Mouse (Mus musculus) neutrophil, adult 5-6 weeks (primary cell): ENCODE measurements at regions not wholly inside any gene's neighbourhood (a gene's known extent, or its start where the extent isn't known, plus 50 kb on each side); places are given as distances from the start of the nearest gene placed in this dataset.
A peak's percentile ranks its signal among the peaks of the same experiment; 100 is the strongest.

ENCODE experiments used
- ATAC-seq: fragments of 151-379, 151-347 bp; 2 replicates; pipeline ENCODE4 v1.8.0; 2017; ENCODE audit warnings: mild to moderate bottlenecking, moderate TSS enrichment; ENCODE audit not compliant: insufficient number of reproducible peaks, poor library complexity, low FRiP score, severe bottlenecking; ENCODE audit errors: extremely low read depth

DNA sequence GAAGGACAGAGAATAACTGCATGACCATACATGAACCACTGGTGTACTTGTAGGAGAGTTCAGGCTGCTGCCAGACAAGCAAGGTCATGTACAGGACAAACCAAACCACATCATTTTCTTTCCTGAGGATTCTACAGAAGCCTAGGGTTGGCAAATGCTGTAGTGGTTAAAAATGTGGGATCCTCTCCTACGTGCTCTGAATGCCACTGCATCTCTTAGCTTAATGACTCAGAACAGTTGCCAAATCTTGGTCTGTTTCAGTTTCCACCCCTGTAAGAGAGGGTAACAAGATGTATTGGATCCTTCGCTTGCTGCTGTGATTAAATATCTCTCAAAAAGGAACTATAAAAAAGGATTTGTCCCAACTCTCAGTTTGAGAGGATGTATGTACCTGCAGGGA lies 938.1 kb downstream of the 4930444P10Rik start:
- no peak for ATAC-seq

DNA sequence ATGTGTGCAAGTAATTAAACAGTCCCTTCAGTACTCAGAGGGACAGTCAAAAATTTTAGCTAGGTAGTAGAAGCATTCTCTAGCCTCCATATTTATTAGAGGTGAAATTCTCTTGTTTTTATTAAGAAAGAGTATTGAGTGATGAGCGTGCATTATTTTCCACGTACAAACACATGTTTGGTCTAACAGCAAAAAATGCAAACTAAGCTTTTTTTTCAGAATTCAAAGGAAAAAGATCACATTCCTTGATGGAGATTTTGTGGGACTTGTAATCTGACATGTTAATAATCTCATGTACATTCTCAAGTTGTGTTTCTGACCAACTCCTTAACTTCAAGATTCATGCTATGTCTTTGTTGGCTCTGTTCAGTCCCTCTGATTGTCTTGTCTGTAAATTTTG lies 939.2 kb downstream of the 4930444P10Rik start:
- ATAC-seq = no peak

DNA sequence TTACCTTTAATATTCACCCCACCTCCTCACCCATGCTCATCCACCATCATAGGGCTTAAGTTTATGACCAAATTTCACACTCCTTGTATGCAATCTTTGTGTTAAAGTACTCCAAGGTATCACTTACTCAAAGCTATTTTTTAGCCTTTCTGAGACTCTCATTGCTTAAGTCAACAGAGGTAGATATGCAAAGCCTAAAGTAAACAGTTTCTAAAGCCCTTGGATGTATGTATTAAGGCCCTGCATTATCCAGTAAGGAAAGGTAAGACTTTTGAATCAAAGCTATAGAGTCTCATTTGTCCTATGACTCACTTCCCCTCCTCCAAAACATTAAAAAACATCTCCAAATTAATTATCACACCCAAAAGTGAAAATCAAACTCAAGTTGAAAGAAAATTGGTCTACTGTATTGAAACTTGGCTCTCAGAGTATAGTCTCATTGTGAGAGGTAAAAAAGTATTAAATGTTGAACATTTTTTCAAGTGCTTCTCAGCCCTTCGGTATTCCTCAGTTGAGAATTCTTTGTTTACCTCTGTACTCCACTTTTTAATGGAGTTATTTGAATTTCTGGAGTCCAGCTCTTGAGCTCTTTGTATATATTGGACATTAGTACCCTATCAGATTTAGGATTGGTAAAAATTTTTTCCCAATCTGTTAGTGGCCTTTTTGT lies 949.1 kb downstream of the 4930444P10Rik start:
- ATAC-seq = no peak

DNA sequence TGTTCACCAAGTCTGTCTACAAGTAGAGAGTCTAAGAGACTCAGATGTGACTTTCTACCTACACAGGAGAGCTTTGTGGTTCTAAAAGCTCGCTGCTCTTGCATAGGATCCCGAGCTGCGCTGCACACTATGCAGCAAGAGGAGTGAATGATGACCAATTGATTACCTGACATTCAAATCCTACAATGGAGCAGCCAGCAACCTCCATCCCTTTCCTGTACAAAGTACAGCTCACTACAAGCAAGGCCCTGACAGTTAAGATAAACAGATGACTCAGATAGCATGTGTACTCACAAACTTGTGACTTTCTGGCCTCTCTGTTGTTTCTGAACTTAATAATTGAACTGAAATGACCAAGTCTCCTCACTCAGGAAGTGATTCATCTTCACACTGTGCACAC lies 974.7 kb downstream of the 4930444P10Rik start:
- ATAC-seq = no peak

DNA sequence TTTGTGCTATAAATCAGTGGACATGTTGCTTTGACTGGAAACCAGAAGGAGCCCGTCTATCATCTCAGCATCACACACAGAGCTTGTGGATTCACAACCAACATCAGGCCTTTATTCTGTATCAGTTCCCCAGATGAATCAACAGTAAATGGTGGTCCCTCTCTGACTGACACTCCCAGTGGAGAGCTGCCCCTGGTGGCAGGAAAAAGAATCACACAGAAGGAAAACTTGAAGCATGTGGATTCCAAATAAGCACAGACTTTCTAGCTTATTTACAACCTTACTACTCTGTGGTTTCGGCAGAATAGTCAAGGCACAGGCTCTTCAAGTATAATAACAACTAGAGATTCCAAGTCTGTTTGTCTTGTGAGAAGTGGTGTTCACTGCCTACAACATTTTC lies 981.7 kb downstream of the 4930444P10Rik start:
- no peak for ATAC-seq

DNA sequence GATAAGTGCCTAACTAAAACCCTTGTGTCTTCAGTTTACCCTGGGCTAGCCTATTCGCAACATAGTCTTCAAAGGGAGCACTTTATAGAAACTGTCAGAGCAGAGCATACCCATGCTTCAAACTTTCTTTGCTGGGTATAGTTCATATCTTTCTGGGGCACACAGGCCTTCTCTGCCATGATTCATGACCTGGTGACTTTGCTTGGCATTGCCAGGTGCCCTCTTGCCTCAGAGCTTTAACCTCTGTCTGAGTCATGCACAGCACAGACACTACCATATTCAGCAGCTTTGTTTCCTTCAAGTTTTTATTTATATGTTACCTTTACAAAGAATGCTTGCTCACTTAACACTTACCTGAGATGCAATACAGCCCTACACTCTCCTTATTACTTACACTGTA lies 1022.8 kb downstream of the 4930444P10Rik start:
- no peak for ATAC-seq

DNA sequence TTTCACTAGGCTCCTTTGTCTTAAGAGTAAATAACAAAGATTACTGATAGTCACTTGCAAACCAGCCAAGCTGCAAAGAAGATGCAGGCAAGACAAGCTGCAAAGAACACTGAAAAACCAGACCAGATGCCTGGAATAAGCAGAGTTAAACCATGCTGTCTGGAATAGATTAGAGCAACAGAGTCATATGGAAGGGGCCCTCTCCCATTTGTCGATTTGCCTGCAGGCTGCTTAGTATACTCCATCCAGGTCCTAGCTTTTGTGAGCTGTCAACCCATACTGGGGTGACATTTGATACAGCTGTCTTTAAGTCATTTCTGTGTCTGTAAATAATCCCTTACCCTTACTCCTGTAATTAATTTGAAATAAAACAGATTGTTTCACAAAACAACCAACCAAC lies 1059.1 kb downstream of the 4930444P10Rik start:
- ATAC-seq = no peak

DNA sequence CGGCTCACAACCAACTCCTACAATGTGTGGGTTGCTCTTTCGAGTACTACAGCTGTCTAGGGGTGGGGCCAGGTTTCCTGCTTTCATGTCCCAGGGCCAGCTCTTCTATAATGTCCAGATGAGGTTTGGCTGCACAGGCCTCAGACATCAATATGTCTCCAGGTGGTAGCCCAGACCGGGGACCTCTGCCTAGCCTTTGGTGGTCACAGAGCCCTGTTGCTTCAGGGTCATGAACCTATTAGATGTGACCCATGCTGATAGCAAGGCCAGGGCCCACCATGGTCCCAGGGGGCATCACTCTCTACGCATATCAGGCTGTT lies 1074.7 kb downstream of the 4930444P10Rik start:
- no peak for ATAC-seq

DNA sequence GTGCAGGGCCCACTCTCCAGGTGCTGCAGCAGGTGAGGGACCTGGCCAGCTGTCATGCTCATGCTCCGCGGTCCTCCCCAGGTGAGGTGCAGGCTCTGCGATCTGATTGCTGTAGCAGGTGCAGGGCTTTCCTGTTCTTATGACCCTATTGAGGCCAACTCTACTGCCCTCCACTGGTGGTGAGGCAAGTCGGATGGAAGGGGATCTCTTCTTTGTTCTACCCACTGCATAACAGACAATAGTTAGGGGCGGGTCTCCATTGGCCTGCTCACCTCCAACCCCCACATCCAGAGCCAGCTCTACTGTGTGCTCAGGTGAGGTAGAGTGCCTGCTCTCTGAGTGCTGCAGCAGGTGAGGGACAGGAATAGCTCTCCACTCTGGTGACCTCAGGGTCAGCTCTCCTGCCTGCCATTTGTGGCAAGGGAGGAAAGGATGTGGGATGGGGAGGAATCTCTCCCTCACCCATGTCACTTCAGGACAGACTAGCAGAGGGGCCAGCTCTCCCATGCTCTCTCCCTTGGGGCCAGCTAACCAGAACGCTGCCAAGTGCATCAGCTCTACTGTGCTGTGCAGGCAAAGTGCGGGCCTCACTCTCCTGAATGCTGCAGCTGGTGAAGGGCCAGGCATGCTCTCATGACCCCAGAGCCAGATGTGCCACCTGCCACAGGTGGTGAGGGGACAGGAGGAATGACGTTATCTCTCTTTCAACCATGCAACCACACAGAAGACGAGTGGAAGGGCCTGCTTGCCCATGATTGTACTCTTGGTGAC lies 1075.3 kb downstream of the 4930444P10Rik start:
- no peak for ATAC-seq

DNA sequence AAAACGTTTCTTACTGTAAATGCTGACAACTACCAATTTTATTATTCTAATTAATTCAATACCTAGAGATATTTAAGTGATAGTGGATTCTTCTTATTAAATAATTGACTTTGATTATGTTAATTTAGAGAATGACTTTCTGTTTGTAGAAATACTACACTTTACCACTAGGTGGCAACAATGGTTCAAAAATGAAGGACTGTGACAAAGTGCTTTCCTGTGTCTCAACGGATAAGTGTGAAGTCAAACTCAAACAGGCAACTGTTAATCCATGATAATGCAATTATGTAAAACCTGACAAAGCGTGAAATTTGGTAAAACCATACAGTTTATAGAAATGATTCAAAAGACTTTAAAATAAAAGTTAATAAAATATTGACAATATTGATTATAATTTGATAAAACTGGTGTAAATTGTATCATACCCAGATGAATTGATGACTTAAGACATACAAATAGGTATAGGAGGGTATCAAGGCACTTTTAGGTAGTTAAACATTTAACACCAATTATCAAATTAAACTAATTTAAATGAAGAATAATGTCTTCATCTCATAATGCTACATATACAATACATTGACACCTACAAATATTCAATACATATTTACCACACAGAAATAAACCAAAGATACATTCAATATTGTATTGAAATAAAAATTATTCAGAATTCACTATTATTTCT lies 1085.3 kb downstream of the 4930444P10Rik start:
- 0 out of 2 replicates have a peak, but pooled peaks have one; percentile 36 for ATAC-seq

DNA sequence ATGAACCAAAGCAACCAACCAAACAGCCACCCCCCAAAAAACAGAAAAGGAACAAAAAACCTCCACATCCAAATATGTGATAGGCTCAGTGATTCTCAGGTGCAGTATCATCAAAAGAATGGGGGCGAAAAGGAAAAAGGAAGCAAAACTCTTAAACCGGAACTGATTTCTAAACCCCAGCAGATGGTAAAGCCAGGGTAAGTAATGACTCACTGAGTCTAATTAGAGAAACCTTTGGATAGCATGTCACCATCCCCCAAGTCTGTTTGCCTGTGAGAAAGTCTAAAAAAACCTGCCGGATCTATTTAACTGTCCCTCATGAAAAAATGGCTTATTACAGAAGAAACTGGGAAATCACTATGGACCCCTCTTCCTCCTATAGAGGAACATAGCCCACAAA lies 1097.8 kb downstream of the 4930444P10Rik start:
- no peak for ATAC-seq

DNA sequence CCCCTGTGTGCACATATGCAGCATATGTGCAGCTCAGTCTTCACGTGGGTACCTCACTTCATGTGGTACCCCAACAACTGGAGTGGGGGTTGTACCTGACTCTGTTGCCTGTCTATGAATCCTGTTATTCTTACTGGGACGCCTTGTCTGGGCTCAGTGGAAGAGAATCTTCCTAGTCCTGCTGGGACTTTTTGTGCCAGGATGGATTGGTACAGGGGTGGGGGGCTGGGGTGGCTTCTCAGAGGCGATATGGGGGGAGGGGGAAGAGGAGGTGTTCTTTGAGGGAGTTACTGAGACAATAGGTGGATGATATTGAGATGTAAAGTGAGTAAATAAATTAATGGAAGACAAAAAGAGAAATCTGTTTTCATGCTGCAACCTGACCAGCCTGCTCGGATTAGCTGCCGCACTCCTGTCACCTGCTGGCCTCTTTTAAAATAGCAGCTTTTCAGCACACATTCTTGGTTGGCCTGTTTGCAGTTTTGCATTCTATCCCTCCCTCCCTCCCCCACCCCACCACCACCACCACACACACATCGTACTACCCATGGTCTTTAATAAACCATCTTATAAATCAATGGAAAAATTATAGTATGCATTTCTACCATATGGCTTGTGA lies 1112.9 kb downstream of the 4930444P10Rik start:
- ATAC-seq = no peak
